Comparison of ENCODE assay signal across 26 mouse cellular contexts in the genomic region with DNA sequence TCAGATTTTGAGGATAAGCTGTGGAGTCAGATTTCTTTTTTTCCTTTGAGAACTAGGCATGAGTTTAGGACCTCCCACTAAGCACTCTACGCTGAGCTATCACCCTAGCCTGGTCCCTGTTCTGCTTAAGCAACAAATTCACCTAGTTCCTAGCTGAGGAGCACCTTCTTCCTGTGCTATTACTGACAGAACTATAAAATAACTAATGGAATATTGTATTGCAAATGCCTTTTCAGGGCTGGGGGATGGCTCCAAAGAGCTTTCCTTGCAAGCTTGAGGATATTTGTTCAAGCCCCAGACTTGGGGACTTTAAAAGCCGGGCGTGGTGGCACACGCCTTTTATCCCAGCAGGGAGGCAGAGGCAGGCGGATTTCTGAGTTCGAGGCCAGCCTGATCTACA. TPM values are rescaled to one million over a fixed set of nuclear protein-coding genes. Genes with fewer than 3 reads are reported as not detected.
DNase-seq lines count a peak whose midpoint lies in the region; ATAC-seq lines count a peak whose summit lies in the region.
"Had no signal": no experiment of that assay in that cellular context is flagged by ENCODE, and none has a peak within 500 bp of the region (broad histone marks: within the 10 kb centered on the region; RNA-seq: fewer than 3 reads in every experiment).

No protein-coding gene starts in this region.

- H3K36me3 ChIP-seq in embryonic facial prominence, embryonic 11.5 days (replicated peaks; ENCODE audit: control insufficient read depth, insufficient read depth, low read depth, low read length): no peaks in the 10 kb centered on the region
- H3K36me3 ChIP-seq in embryonic facial prominence, embryonic 10.5 days (replicated peaks): no peaks in the 10 kb centered on the region
- H3K36me3 ChIP-seq: embryonic facial prominence, embryonic 13.5 days; embryonic facial prominence, embryonic 15.5 days; forebrain, embryonic 10.5 days; forebrain, embryonic 12.5 days had no signal

- H3K27ac ChIP-seq in embryonic facial prominence, embryonic 11.5 days (replicated peaks; ENCODE audit: low read depth, low read length): no peak overlapping the region
- no peak overlapping the region for H3K27ac ChIP-seq in embryonic facial prominence, embryonic 10.5 days (replicated peaks)
- H3K27ac ChIP-seq: embryonic facial prominence, embryonic 13.5 days; embryonic facial prominence, embryonic 15.5 days; forebrain, embryonic 10.5 days; forebrain, embryonic 12.5 days had no signal

- no peak overlapping the region for H3K4me3 ChIP-seq in embryonic facial prominence, embryonic 11.5 days (ENCODE audit: low read depth, low read length)
- no peak overlapping the region for H3K4me3 ChIP-seq in embryonic facial prominence, embryonic 10.5 days
- H3K4me3 ChIP-seq: embryonic facial prominence, embryonic 13.5 days; embryonic facial prominence, embryonic 15.5 days; erythroblast, embryonic 14.5 days; forebrain, embryonic 10.5 days; forebrain, embryonic 12.5 days had no signal

- no peak overlapping the region for H3K9ac ChIP-seq in embryonic facial prominence, embryonic 11.5 days (replicated peaks; ENCODE audit: low read length)
- H3K9ac ChIP-seq: embryonic facial prominence, embryonic 13.5 days; embryonic facial prominence, embryonic 15.5 days; forebrain, embryonic 12.5 days had no signal

- DNase-seq in embryonic facial prominence, embryonic 11.5 days (ENCODE audit: low spot score): peak; percentile 15
- no peak for DNase-seq in embryonic facial prominence, embryonic 10.5 days (ENCODE audit: low spot score)
- DNase-seq in ES-CJ7 (ENCODE audit: low read depth, low spot score): peak; percentile 71
- DNase-seq in ZHBTc4 (ENCODE audit: low read depth, low spot score): peak; percentile 72
- no peak for DNase-seq in adrenal gland, adult 8-10 months
- DNase-seq: adrenal gland, postnatal 10 days; adrenal gland, postnatal 25 days; B cell, adult 2 months; cerebellum, adult 11 months; cerebellum, adult 18-20 months; cerebellum, adult 8-10 months; cerebellum, adult 9-11 months; cerebellum, postnatal 14 days; cerebellum, postnatal 36 days; embryo, embryonic 11 days had no signal

- ATAC-seq in embryonic facial prominence, embryonic 11.5 days (replicated peaks; ENCODE audit: insufficient number of reproducible peaks, low FRiP score, low TSS enrichment, low read depth): no peak
- ATAC-seq: CD4-positive, CD25-positive, alpha-beta regulatory T cell, adult 4 months; forebrain, embryonic 14.5 days; forebrain, embryonic 16.5 days had no signal

- H3K9me3 ChIP-seq in embryonic facial prominence, embryonic 11.5 days (replicated peaks; ENCODE audit: control insufficient read depth, low read length): no peaks in the 10 kb centered on the region
- no peaks in the 10 kb centered on the region for H3K9me3 ChIP-seq in embryonic facial prominence, embryonic 10.5 days
- H3K9me3 ChIP-seq: embryonic facial prominence, embryonic 13.5 days; embryonic facial prominence, embryonic 15.5 days; forebrain, embryonic 10.5 days; forebrain, embryonic 12.5 days had no signal

- no peaks in the 10 kb centered on the region for H3K27me3 ChIP-seq in embryonic facial prominence, embryonic 11.5 days (ENCODE audit: control insufficient read depth, insufficient read depth, low read length)
- 0 out of 2 replicates have a peak, but pooled peaks cover 5% of the 10 kb centered on the region for H3K27me3 ChIP-seq in embryonic facial prominence, embryonic 10.5 days (replicated peaks; ENCODE audit: low read depth, poor library complexity, severe bottlenecking)
- H3K27me3 ChIP-seq: CH12.LX; embryonic facial prominence, embryonic 13.5 days; embryonic facial prominence, embryonic 15.5 days; forebrain, embryonic 12.5 days had no signal

- no peak overlapping the region for H3K4me2 ChIP-seq in embryonic facial prominence, embryonic 11.5 days (ENCODE audit: low read depth, low read length)
- H3K4me2 ChIP-seq: embryonic facial prominence, embryonic 13.5 days; embryonic facial prominence, embryonic 15.5 days; forebrain, embryonic 12.5 days had no signal

- 82% methylated on average over 6 of the region's 6 CpGs for WGBS in embryonic facial prominence, embryonic 11.5 days
- 79% methylated on average over 6 of the region's 6 CpGs for WGBS in embryonic facial prominence, embryonic 10.5 days

- H3K4me1 ChIP-seq in embryonic facial prominence, embryonic 11.5 days (ENCODE audit: control insufficient read depth, insufficient read depth, low read length): no peaks in the 10 kb centered on the region
- peaks cover 5% of the 10 kb centered on the region; the same call in 1 of the 2 replicates for H3K4me1 ChIP-seq in embryonic facial prominence, embryonic 10.5 days
- H3K4me1 ChIP-seq: embryonic facial prominence, embryonic 15.5 days; forebrain, embryonic 12.5 days had no signal

RNA-seq across cellular contexts. Expression of gene Slc12a8, which starts 55.5 kb away (rescaled TPM):
- polyA plus RNA-seq in embryonic facial prominence, embryonic 11.5 days (2014; fragmentation: Nextera tagmentation; extraction: Ambion mirVana): 0.35 and 0.61 TPM in 2 replicates
- 0.50 and 0.79 TPM in 2 replicates for polyA plus RNA-seq in embryonic facial prominence, embryonic 10.5 days (2016; fragmentation: Nextera tagmentation; extraction: Ambion mirVana)
- total RNA-seq in adrenal gland, adult 8-10 months (2022): under 1 TPM; 0.55 to 0.91 (median 0.77) TPM
- total RNA-seq: common myeloid progenitor, adult 5-6 weeks; MEL had no signal
- polyA plus RNA-seq: erythroblast, embryonic 14.5 days had no signal

Comparison
In these comparisons a context has a peak if more than half of its experiments do, and no peak if none do; other contexts are left out.
1. DNase-seq: peak in embryonic facial prominence, embryonic 11.5 days (single experiment), ES-CJ7 (single experiment) and ZHBTc4 (single experiment); none in embryonic facial prominence, embryonic 10.5 days (single experiment) and adrenal gland, adult 8-10 months (single experiment).